Mouse (Mus musculus) macrophage (primary cell): ENCODE measurements around the gene Dok4. TPM values are rescaled to one million over a fixed set of nuclear protein-coding genes. Genes with fewer than 3 reads are reported as not detected.
A peak's percentile ranks its signal among the peaks of the same experiment; 100 is the strongest.
"Not testable (repeated sequence)": the region's sequence is repeated elsewhere in the genome, so short reads cannot be mapped to it uniquely, and the experiment has no call there.

Source experiments
- H3K27ac ChIP-seq: fragments of 350-480 bp; formaldehyde crosslinking; 2 replicates; pipeline ENCODE4 v1.9.0; 2021
- H3K36me3 ChIP-seq: fragments of 350-480 bp; formaldehyde crosslinking; 2 replicates; pipeline ENCODE4 v1.9.0; 2021; ENCODE audit errors: inconsistent target
- H3K4me3 ChIP-seq: fragments of 350-480 bp; formaldehyde crosslinking; 2 replicates; pipeline ENCODE4 v1.9.0; 2021; ENCODE audit errors: inconsistent target
- H3K79me2 ChIP-seq: fragments of 350-480 bp; formaldehyde crosslinking; 2 replicates; pipeline ENCODE4 v1.9.0; 2021; ENCODE audit errors: inconsistent target
- WGBS: methylation state at CpG from one replicate; pipeline ENCODE4 v1.1.7; 2026; ENCODE audit warnings: inconsistent platforms; ENCODE audit not compliant: missing documents; 5-methylcytosine and 5-hydroxymethylcytosine counted together
- polyA plus RNA-seq: library from polyadenylated mRNA; stranded (reverse); fragments of 250-400 nt; gene quantifications from 3 replicates; pipeline ENCODE4 v1.2.4, GENCODE M21; 2018; ENCODE audit warnings: inconsistent platforms

Dok4 gene
- polyA plus RNA-seq, 1 experiment from 2014 or later, result 2.0 TPM

DNA sequence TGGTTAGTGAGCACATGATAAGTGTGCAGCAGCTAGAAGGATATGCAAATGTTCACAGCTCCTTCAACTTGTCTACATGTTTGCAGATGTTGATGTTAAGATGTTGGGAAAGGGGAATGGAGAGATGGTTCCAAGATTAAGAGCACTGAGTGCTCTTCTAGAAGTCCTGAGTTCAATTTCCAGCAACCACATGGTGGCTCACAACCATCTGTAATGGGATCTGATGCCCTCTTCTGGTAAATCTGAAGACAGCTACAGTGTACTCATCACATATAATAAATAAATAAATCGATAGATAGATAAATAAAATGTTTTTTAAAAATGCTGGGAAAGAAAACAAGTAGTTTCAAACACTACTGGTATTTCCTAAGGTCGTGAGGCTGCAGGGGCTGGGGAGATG is 34.9 kb downstream of the Dok4 start:
- H3K4me3 ChIP-seq, result no peak overlapping the region
- H3K79me2 ChIP-seq, result peaks cover 17% of the 10 kb centered on the region
- peaks cover 35% of the 10 kb centered on the region for H3K36me3 ChIP-seq
- H3K27ac ChIP-seq, result no peak overlapping the region
- 87% methylated on average over 2 of the region's 2 CpGs for WGBS

DNA sequence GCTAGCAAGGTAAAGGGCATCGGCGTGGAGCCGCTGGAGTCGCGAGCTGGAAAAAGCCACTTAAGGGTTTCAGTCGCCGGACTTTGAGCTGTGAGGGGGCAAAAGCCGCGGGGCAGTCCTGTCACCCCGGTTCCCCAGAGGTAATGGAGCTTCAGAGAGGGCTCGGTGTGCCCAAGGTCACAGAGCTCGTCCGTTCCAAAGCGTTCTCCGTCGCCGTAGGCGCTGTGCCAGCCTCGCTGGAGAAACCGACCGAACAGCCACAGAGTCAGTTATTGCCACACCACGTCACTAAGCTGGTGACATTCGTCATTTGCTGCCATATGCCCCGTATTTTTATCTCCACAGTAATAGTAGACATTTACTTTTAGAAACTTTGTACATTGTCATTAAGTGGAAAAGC is 37.5 kb downstream of the Dok4 start:
- WGBS, result 0% methylated on average over 24 of the region's 24 CpGs
- H3K27ac ChIP-seq, result peak overlapping the region; percentile 80
- H3K4me3 ChIP-seq, result peak overlapping the region; percentile 95
- peaks cover 9% of the 10 kb centered on the region; the same call in 1 of the 2 replicates for H3K36me3 ChIP-seq
- H3K79me2 ChIP-seq, result peaks cover 43% of the 10 kb centered on the region

- Histone ChIP-seq H3K27ac (peak within 1 kb of the TSS; percentile 80), H3K4me3 (peak within 1 kb of the TSS; percentile 95), H3K79me2 (peaks cover 50% of the 10 kb centered on the region), H3K36me3 (peaks cover 6% of the 10 kb centered on the region; the same call in 1 of the 2 replicates)
- WGBS, result 1% methylated on average over 82 of the region's 82 CpGs
Measured at GRCm38 (mm10) chr8:94837662-94838574, 38.2 kb downstream of the Dok4 start, which contains the start of the genes Coq9 and Ciapin1. Gene Coq9, plus strand, starts transcription at chr8:94838321. Gene Ciapin1, minus strand, starts transcription at chr8:94838358.

DNA sequence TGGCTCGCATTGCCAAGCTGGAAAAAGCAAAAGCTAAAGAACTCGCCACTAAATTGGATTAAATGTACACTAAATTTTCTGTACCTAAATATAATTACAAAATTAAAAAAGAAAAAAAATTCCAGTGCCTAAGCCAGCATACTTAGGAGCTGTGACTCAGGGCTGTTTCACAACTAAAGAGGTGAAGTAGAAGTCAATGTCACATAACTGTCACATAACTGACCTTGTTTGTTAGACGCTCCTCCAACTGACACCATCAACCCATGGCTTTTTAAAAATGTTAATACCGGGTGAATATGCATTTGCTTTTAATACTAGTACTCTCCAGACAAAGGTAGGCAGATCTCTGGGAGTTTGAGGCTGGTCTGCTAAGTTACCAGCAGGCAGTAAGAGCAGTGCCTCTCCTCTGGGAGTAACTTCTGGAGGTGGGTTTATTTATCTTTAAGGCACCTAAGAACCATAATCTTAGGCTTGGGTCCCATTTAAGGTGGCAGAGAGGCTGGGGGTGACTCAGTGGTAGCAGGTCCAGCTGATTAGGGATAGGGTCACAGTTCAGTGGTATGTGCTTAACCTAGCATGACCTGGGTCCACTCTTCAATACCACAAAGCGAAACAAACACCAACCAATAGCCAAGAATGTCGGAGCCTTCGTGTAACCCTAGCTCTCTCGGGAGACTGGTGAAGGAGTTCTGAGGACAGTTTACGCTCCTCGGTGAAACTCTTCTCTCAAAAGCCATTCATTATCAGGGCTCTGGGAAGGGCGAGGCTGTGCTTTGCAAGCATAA is 39.5 kb downstream of the Dok4 start:
- Histone ChIP-seq H3K79me2 (peaks cover 58% of the 10 kb centered on the region), H3K4me3 (peak overlapping the region; percentile 95; the same call in 1 of the 2 replicates), H3K36me3 (no peaks in the 10 kb centered on the region; the same call in 1 of the 2 replicates), H3K27ac (no peak overlapping the region)
- 77% methylated on average over 11 of the region's 11 CpGs for WGBS

- peaks cover 58% of the 10 kb centered on the region for H3K79me2 ChIP-seq
- not testable (repeated sequence) for H3K36me3 ChIP-seq, H3K4me3 ChIP-seq, H3K27ac ChIP-seq
- WGBS, result 96% methylated on average over 13 of the region's 13 CpGs
Measured at GRCm38 (mm10) chr8:94835751-94836150, 40.4 kb downstream of the Dok4 start.

DNA sequence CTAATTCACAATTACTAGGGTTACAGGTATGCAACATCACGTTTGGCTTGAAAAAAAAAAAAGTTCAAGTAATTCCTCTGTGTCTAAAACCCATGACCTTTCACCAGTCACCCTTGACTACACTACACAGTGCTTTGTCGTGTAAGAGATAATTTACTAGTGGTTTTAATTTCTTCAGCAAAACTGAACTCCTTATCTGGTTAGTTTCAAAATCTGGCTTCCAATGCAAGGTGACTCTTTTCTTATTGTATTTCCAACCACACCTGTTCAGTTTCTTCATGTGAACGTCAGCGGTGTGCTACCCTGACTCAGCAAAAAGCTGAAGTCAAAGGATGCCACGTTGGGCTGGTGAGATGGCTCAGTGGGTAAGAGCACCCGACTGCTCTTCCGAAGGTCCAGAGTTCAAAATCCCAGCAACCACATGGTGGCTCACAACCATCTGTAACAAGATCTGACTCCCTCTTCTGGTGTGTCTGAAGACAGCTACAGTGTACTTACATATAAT is 42.2 kb downstream of the Dok4 start:
- WGBS, result 75% methylated on average over 5 of the region's 7 CpGs
- not testable (repeated sequence) for H3K27ac ChIP-seq, H3K4me3 ChIP-seq, H3K36me3 ChIP-seq
- peaks cover 58% of the 10 kb centered on the region for H3K79me2 ChIP-seq

DNA sequence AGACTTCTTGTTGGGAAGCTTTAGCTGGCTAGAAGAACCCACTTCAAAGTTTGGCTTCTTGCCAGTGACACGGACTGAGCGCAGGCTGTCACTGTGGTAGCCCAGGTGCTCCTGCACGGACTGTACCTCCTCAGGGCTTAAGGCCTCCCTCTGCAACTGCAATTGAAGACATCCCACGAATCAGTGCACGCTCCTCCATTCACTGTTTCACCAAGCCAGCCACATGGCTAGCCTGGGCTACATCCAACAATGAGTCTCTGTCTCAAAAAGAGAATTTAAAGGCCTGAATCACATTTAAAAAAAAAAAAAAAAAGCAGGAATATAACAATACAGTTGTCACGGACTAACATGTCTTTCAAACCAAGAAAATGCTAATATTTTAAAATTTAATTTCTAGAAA is 47.8 kb downstream of the Dok4 start:
- 85% methylated on average over 6 of the region's 6 CpGs for WGBS
- Histone ChIP-seq H3K4me3 (no peak overlapping the region), H3K36me3 (peaks cover 41% of the 10 kb centered on the region)

DNA sequence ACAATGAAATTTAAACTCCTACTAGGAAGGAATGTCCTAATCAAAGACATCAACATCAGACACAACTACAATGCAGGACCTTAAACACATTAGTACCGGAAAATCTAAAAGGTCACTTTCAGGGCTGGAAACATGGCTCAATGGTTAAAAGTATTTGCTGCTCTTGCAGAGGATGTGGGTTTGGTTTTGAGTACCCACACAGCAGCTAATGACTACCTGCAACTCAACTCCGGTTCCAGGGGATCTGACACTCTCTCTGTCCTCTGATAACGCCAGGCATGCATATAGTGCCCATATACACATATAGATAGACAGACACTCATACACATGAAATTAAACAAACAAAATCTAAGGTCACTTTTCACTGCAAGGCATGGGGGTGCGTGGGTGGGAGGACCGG is 49.9 kb downstream of the Dok4 start:
- Histone ChIP-seq H3K27ac (no peak overlapping the region), H3K4me3 (no peak overlapping the region), H3K79me2 (no peaks in the 10 kb centered on the region), H3K36me3 (peaks cover 57% of the 10 kb centered on the region)
- 96% methylated on average over 5 of the region's 5 CpGs for WGBS

More for the DNA sequence above, 47.8 kb downstream of the Dok4 start:
- H3K27ac ChIP-seq, result no peak overlapping the region
- H3K79me2 ChIP-seq, result peaks cover 12% of the 10 kb centered on the region

DNA sequence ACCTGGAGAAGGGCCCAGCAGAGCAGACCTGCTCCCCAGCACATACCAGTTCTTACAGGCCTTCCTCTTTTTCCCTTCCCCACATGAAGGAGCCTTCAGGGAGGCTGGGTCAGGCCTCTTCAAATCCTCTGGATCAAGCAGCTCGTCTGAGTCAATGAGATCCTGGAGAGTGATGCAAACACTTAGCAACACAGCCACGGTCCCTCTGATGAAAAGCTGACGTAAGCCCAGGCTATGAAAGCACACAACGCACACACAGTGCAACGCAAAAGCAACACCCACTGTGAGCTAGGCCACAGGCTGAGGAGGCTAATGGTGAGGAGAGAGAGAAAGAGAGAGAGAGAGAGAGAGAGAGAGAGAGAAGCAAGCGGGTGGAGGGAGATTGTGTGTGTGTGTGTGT is 51.0 kb downstream of the Dok4 start:
- Histone ChIP-seq H3K4me3 (no peak overlapping the region), H3K36me3 (peaks cover 57% of the 10 kb centered on the region), H3K27ac (no peak overlapping the region), H3K79me2 (no peaks in the 10 kb centered on the region)
- WGBS, result 85% methylated on average over 3 of the region's 6 CpGs

DNA sequence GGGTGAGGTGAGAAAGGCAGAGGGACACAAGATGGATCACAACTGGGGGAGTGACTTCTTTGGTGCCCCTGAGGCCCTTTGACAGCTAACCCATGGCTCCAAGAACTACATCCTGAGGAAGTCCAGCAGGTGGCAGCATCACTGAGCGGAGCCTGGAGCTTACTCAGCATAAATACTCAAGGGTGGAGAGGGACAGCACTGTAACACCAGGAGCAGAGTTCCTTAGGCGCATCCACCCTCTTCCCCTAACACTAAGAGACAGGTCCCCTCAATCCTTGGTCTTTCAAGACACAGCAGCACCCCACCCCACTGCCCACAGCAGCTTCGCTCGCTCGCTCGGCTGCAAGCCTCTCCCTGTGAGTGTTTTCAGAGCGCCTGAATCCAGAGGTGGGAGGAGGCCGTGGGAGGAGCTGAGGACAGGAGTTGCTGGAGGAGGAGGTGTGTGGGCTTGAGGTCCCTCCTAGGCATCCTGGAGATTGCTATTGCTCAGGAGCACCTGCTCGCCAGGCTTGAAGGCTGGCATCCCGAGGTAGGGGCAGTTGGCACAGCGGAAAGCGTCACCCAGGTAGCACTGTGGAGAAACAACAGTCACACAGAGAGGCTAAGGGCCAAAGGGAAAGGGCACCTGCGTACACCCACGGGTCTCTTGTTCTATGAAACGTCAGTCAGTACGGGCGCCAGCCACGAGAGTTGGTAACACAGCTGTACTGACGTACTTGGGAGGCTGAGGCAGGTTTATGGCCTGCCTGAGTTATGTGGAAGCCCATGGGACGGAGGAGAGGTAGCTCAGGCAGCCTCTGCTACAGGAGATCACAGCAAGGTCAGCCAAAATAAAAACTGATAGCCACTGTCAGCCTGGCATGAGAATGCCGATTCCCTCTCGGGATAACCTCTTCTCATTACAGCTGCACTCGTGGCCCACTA is 53.2 kb downstream of the Dok4 start:
- no peak overlapping the region for H3K4me3 ChIP-seq
- peaks cover 47% of the 10 kb centered on the region for H3K36me3 ChIP-seq
- WGBS, result 91% methylated on average over 23 of the region's 23 CpGs
- no peak overlapping the region for H3K27ac ChIP-seq
- H3K79me2 ChIP-seq, result no peaks in the 10 kb centered on the region

DNA sequence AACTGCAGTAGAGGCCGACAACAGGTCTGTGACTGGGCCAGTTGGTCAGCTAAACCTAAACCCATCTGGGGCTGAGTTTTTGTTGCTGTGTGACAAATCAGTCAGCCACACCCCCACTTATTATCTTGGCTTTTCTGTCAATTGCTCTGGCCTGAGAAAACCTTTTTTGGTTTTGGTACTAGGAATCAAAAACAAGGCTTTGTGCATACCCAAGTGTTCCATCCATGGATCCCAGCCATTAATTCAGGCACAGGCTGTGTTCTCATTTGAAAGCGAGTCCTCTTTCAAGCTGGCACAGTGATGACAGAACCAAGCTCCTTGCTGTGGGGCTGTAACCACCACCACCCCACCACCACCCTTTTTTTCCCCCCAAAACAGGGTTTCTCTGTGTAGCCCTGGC is 54.7 kb downstream of the Dok4 start:
- Histone ChIP-seq H3K27ac (no peak overlapping the region), H3K79me2 (no peaks in the 10 kb centered on the region), H3K36me3 (peaks cover 37% of the 10 kb centered on the region), H3K4me3 (no peak overlapping the region)
- WGBS, result 96% methylated on average over 2 of the region's 2 CpGs

- H3K36me3 ChIP-seq, result peaks cover 37% of the 10 kb centered on the region
Measured at GRCm38 (mm10) chr8:94820553-94820952, 55.6 kb downstream of the Dok4 start.

GRCm38 (mm10) chr8:94819671-94820179 is 56.4 kb downstream of the Dok4 start:
- H3K36me3 ChIP-seq, result peaks cover 29% of the 10 kb centered on the region
- no peaks in the 10 kb centered on the region for H3K79me2 ChIP-seq
- H3K4me3 ChIP-seq, result no peak overlapping the region
- H3K27ac ChIP-seq, result no peak overlapping the region
- 93% methylated on average over 6 of the region's 6 CpGs for WGBS

More at GRCm38 (mm10) chr8:94820553-94820952, 55.6 kb downstream of the Dok4 start:
- no peak overlapping the region for H3K4me3 ChIP-seq
- no peaks in the 10 kb centered on the region for H3K79me2 ChIP-seq
- 96% methylated on average over 7 of the region's 7 CpGs for WGBS
- no peak overlapping the region for H3K27ac ChIP-seq
